ENCODE assay signal across 10 mouse cellular contexts in the genomic region with DNA sequence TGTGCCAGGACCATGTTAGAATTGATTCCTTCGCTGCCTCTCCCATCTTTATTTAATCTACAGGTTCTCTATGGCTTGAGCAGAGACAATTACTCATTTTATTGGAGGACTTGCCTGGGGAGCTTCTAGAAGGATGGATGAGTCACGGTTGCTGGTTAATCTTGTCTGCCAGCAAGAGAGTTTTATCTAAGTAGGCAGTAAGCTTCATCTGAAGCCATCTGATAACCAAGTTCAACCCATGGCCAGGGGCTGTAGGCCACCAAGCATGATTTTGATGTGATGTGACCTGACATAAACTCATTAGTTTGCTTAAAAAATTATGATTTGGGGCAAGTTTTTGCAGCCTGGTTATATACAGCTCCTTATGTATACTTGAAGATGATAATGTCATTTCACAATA.
"Had no signal": no experiment of that assay in that cellular context is flagged by ENCODE, and none has a peak within 500 bp of the region (broad histone marks: within the 10 kb centered on the region; RNA-seq: fewer than 3 reads in every experiment).

No protein-coding gene starts in this region.

- DNase-seq: kidney, postnatal 25 days; layer of hippocampus, adult 9-11 months; left cerebral cortex, postnatal 4 days; liver, postnatal 0 days; lung, postnatal 10 days; lung, postnatal 36 days; right cerebral cortex, adult 18-20 months; right cerebral cortex, postnatal 14 days; spleen, adult 18-20 months; thymus, postnatal 25 days had no signal
